Mouse (Mus musculus): ENCODE data around the gene Crygd.

Crygd gene

GRCm38 (mm10) chr1:65041837-65042236 is 21.4 kb downstream of the Crygd start:
- no peak for DNase-seq

GRCm38 (mm10) chr1:65040806-65041205 is 22.4 kb downstream of the Crygd start:
- no peak for DNase-seq

- no peak for DNase-seq
Measured at GRCm38 (mm10) chr1:65039679-65040078, 23.6 kb downstream of the Crygd start.

GRCm38 (mm10) chr1:65037542-65037941 is 25.7 kb downstream of the Crygd start:
- no peak for DNase-seq

GRCm38 (mm10) chr1:65035513-65035912 is 27.7 kb downstream of the Crygd start:
- DNase-seq, result no peak

GRCm38 (mm10) chr1:65032641-65033040 is 30.6 kb downstream of the Crygd start, which contains the start of gene Akr1cl:
Akr1cl (minus strand) TSS chr1:65032759.
- DNase-seq, result no peak

- DNase-seq, result no peak
Measured at GRCm38 (mm10) chr1:65028206-65028605, 35.0 kb downstream of the Crygd start.

GRCm38 (mm10) chr1:65012726-65013125 is 50.5 kb downstream of the Crygd start:
- DNase-seq, result no peak
